Mouse (Mus musculus) forebrain, embryonic 11.5 days (tissue): Measurements from ENCODE around the gene Fam219a. TPM values are rescaled to one million over a fixed set of nuclear protein-coding genes. Genes with fewer than 3 reads are reported as not detected.

Source experiments
- ATAC-seq: fragments of 200-750 bp; cut with Nextera tagmentation; replicated peaks from 2 replicates; pipeline ENCODE4 v1.8.0; 2017; ENCODE audit warnings: moderate TSS enrichment; ENCODE audit not compliant: low FRiP score
- DNase-seq: peaks from one replicate; pipeline ENCODE4 v3.0.0-alpha.2; 2017; ENCODE audit warnings: low spot score
- H3K27ac ChIP-seq: fragments of 300-500 bp; sonication (generic); 2 replicates; pipeline ENCODE4 v1.5.1; 2014; ENCODE audit warnings: low read depth, low read length
- H3K27me3 ChIP-seq: fragments of 300-500 bp; sonication (generic); 2 replicates; pipeline ENCODE4 v1.6.1; 2014; ENCODE audit warnings: mild to moderate bottlenecking, low read length, mixed read lengths; ENCODE audit not compliant: control insufficient read depth, insufficient read depth
- H3K36me3 ChIP-seq: fragments of 300-500 bp; sonication (generic); 2 replicates; pipeline ENCODE4 v1.6.1; 2014; ENCODE audit warnings: mild to moderate bottlenecking, low read length, moderate library complexity, mixed read lengths; ENCODE audit not compliant: control insufficient read depth, insufficient read depth
- H3K4me1 ChIP-seq: fragments of 300-500 bp; sonication (generic); replicated peaks from 2 replicates; pipeline ENCODE4 v1.6.1; 2014; ENCODE audit warnings: low read length, mixed read lengths; ENCODE audit not compliant: control insufficient read depth, insufficient read depth
- H3K4me2 ChIP-seq: fragments of 300-500 bp; sonication (generic); 2 replicates; pipeline ENCODE4 v1.6.1; 2014; ENCODE audit warnings: low read depth, mild to moderate bottlenecking, low read length, moderate library complexity, mixed read lengths; ENCODE audit not compliant: severe bottlenecking
- H3K4me3 ChIP-seq: fragments of 300-500 bp; sonication (generic); 2 replicates; pipeline ENCODE4 v1.5.1; 2014; ENCODE audit warnings: low read depth, low read length
- H3K9ac ChIP-seq: fragments of 300-500 bp; sonication (generic); 2 replicates; pipeline ENCODE4 v1.6.1; 2014; ENCODE audit warnings: low read length
- H3K9me3 ChIP-seq: fragments of 300-500 bp; sonication (generic); 2 replicates; pipeline ENCODE4 v1.6.1; 2016; ENCODE audit warnings: low read length, mixed read lengths; ENCODE audit not compliant: control insufficient read depth
- WGBS: fragments of 180-500 bp; shearing (Covaris S2); extraction: QIAGEN DNeasy Blood & Tissue Kit; methylation state at CpG from one replicate; pipeline ENCODE4 v1.1.7; 2014; 5-methylcytosine and 5-hydroxymethylcytosine counted together
- polyA plus RNA-seq: library from polyadenylated mRNA; unstranded; fragments of >200 nt; fragmentation: Nextera tagmentation; extraction: Ambion mirVana; gene quantifications from 2 replicates; pipeline ENCODE4 v1.2.1, GENCODE M21; 2014

The Fam219a gene
- polyA plus RNA-seq, 1 experiment from 2014 or later: 6.7 TPM

- Histone ChIP-seq H3K36me3 (no peaks in the 10 kb centered on the region), H3K4me1 (peaks cover 12% of the 10 kb centered on the region; the same call in 1 of the 2 replicates), H3K9ac (peak overlapping the region; percentile 86), H3K27me3 (peaks cover 3% of the 10 kb centered on the region), H3K27ac (peak overlapping the region; percentile 46; the same call in 1 of the 2 replicates), H3K9me3 (no peaks in the 10 kb centered on the region), H3K4me2 (peak overlapping the region; percentile 89), H3K4me3 (peak overlapping the region; percentile 48)
- 1% methylated on average over 29 of the region's 29 CpGs for WGBS
- DNase-seq (peak; percentile 95), ATAC-seq (peak; percentile 73)
Observed at GRCm38 (mm10) chr4:41506906-41507305, 62.4 kb downstream of the Fam219a start.

- no peak overlapping the region for H3K9ac ChIP-seq
- no peaks in the 10 kb centered on the region for H3K9me3 ChIP-seq
- WGBS: 8% methylated on average over 13 of the region's 13 CpGs
- peak overlapping the region; percentile 89; the same call in 1 of the 2 replicates for H3K4me2 ChIP-seq
- H3K36me3 ChIP-seq: no peaks in the 10 kb centered on the region
- no peak overlapping the region for H3K27ac ChIP-seq
- H3K4me3 ChIP-seq: no peak overlapping the region
- H3K4me1 ChIP-seq: peaks cover 12% of the 10 kb centered on the region; the same call in 1 of the 2 replicates
- DNase-seq (peak; percentile 75), ATAC-seq (no peak)
- peaks cover 10% of the 10 kb centered on the region for H3K27me3 ChIP-seq
Observed at GRCm38 (mm10) chr4:41506156-41506555, 63.2 kb downstream of the Fam219a start.

GRCm38 (mm10) chr4:41505131-41505551, 64.2 kb downstream of the Fam219a start:
- Histone ChIP-seq H3K4me1 (peaks cover 12% of the 10 kb centered on the region; the same call in 1 of the 2 replicates), H3K36me3 (no peaks in the 10 kb centered on the region), H3K4me2 (no peak overlapping the region), H3K9me3 (no peaks in the 10 kb centered on the region), H3K9ac (no peak overlapping the region), H3K27me3 (peaks cover 19% of the 10 kb centered on the region), H3K4me3 (no peak overlapping the region), H3K27ac (no peak overlapping the region)
- ATAC-seq: no peak
- no peak for DNase-seq
- 52% methylated on average over 11 of the region's 11 CpGs for WGBS

GRCm38 (mm10) chr4:41504325-41504724, 65.0 kb downstream of the Fam219a start:
- no peak for ATAC-seq
- peaks cover 12% of the 10 kb centered on the region; the same call in 1 of the 2 replicates for H3K4me1 ChIP-seq
- no peak overlapping the region for H3K9ac ChIP-seq
- H3K27me3 ChIP-seq: peaks cover 28% of the 10 kb centered on the region
- no peak overlapping the region for H3K4me2 ChIP-seq
- H3K36me3 ChIP-seq: no peaks in the 10 kb centered on the region
- WGBS: 71% methylated on average over 5 of the region's 5 CpGs
- no peaks in the 10 kb centered on the region for H3K9me3 ChIP-seq
- no peak overlapping the region for H3K4me3 ChIP-seq
- H3K27ac ChIP-seq: no peak overlapping the region
- no peak for DNase-seq

GRCm38 (mm10) chr4:41502986-41503412, 66.3 kb downstream of the Fam219a start, which contains the start of gene AI464131:
Gene AI464131 (minus strand): TSS chr4:41503076.
- peak; percentile 93 for ATAC-seq
- H3K4me1 ChIP-seq: peaks cover 22% of the 10 kb centered on the region
- no peaks in the 10 kb centered on the region for H3K9me3 ChIP-seq
- peaks cover 41% of the 10 kb centered on the region for H3K27me3 ChIP-seq
- H3K27ac ChIP-seq: no peak within 1 kb of the TSS
- peak within 1 kb of the TSS; percentile 39 for H3K4me3 ChIP-seq
- WGBS: under 1% methylated on average over 16 of the region's 18 CpGs
- DNase-seq: peak; percentile 99
- peak within 1 kb of the TSS; percentile 45 for H3K9ac ChIP-seq
- peak within 1 kb of the TSS; percentile 63 for H3K4me2 ChIP-seq
- H3K36me3 ChIP-seq: no peaks in the 10 kb centered on the region

GRCm38 (mm10) chr4:41502171-41502940, 67.0 kb downstream of the Fam219a start:
- DNase-seq (no peak), ATAC-seq (peak; percentile 47)
- H3K4me3 ChIP-seq: peak overlapping the region; percentile 39
- H3K36me3 ChIP-seq: no peaks in the 10 kb centered on the region
- no peak overlapping the region for H3K27ac ChIP-seq
- WGBS: 5% methylated on average over 20 of the region's 20 CpGs
- H3K9me3 ChIP-seq: no peaks in the 10 kb centered on the region
- peaks cover 26% of the 10 kb centered on the region for H3K4me1 ChIP-seq
- H3K27me3 ChIP-seq: peaks cover 47% of the 10 kb centered on the region
- peak overlapping the region; percentile 45 for H3K9ac ChIP-seq
- peak overlapping the region; percentile 63 for H3K4me2 ChIP-seq

- ATAC-seq (no peak), DNase-seq (no peak)
- H3K9ac ChIP-seq: no peak overlapping the region
- H3K4me3 ChIP-seq: no peak overlapping the region
- H3K27ac ChIP-seq: no peak overlapping the region
- 66% methylated on average over 4 of the region's 4 CpGs for WGBS
- H3K9me3 ChIP-seq: no peaks in the 10 kb centered on the region
- H3K4me1 ChIP-seq: peaks cover 24% of the 10 kb centered on the region
- H3K4me2 ChIP-seq: no peak overlapping the region
- H3K27me3 ChIP-seq: peaks cover 62% of the 10 kb centered on the region
- H3K36me3 ChIP-seq: no peaks in the 10 kb centered on the region
Observed at GRCm38 (mm10) chr4:41500787-41501186, 68.6 kb downstream of the Fam219a start.

- no peaks in the 10 kb centered on the region for H3K9me3 ChIP-seq
- 59% methylated on average over 8 of the region's 8 CpGs for WGBS
- ATAC-seq (no peak), DNase-seq (no peak)
- no peak overlapping the region for H3K4me3 ChIP-seq
- H3K4me1 ChIP-seq: peaks cover 24% of the 10 kb centered on the region
- H3K4me2 ChIP-seq: no peak overlapping the region
- H3K27ac ChIP-seq: no peak overlapping the region
- peaks cover 62% of the 10 kb centered on the region for H3K27me3 ChIP-seq
- H3K9ac ChIP-seq: no peak overlapping the region
- no peaks in the 10 kb centered on the region for H3K36me3 ChIP-seq
Observed at GRCm38 (mm10) chr4:41499619-41500018, 69.7 kb downstream of the Fam219a start.
